Mouse (Mus musculus) ES-E14 (cell line): ENCODE measurements around the gene Cux2.

Experiments used
- CHD2 ChIP-seq: IDR thresholded peaks from 2 replicates; pipeline ENCODE4 v1.6.1; 2014; ENCODE audit warnings: mild to moderate bottlenecking, low read depth, low read length, inconsistent platforms
- MAFK ChIP-seq: IDR thresholded peaks from 2 replicates; pipeline ENCODE4 v1.6.1; 2014; ENCODE audit warnings: mild to moderate bottlenecking, low read depth, low read length, inconsistent platforms; ENCODE audit not compliant: insufficient read depth
- ZC3H11A ChIP-seq: IDR thresholded peaks from 2 replicates; pipeline ENCODE4 v1.6.1; 2012; ENCODE audit warnings: low read depth, mild to moderate bottlenecking, inconsistent platforms, low read length, borderline replicate concordance
- ZNF384 ChIP-seq: IDR thresholded peaks from 2 replicates; pipeline ENCODE4 v1.6.1; 2012; ENCODE audit warnings: low read depth, low read length, inconsistent platforms

DNA sequence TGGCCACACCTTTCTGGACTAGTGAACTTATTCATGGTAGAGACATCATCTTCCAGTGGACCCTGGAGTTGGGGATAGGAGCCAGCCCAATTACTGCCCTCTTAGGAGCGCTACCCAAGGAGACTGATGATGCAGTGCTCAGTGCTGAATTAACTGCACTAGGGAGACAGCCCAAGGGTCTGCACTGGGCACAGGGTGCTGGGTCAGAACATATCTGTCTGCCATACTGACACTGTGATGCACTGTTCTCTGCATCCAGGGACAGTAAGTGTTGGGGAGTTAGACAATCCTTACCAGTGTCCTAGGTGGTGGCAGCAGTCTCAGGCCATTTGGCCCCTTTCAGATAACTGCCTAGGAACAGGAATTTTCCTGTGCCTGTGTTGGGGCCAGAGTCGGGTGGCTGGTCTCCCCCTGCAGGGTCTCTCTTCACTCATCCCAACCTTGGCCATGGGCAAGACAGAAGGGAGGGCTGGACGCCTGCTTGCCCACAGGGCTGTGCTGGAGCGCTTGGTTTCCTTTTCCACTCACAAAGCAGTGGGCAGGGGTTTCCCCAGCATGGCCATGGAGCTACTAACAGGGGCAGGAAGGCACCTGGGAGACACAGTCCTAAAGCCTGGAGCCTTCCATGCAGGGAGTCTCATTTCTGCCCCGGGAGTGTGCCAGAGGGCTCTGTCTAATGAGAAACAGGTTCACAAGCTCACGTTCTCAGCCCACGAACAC is 227.0 kb downstream of the Cux2 start:
- TF ChIP-seq ZNF384 (no peak), MAFK (no peak), CHD2 (no peak), ZC3H11A (no peak)
